Mouse (Mus musculus) lung, postnatal 10 days (tissue): ENCODE results near the gene Gm3055.
"Not testable (repeated sequence)": the region's sequence is repeated elsewhere in the genome, so short reads cannot be mapped to it uniquely, and the experiment has no call there.

Experiments used
- DNase-seq: peaks from one replicate; pipeline ENCODE4 v3.0.0; 2021

The Gm3055 gene

GRCm38 (mm10) chr10:81770506-81771403 lies at the start of gene Gm3055:
Gene Gm3055, minus strand, starts transcription at chr10:81771161.
- not testable (repeated sequence) for DNase-seq

GRCm38 (mm10) chr10:81811899-81812298 lies 40.9 kb upstream of the Gm3055 start, which contains the start of gene Gm4767:
Gene Gm4767, plus strand, starts transcription at chr10:81812186.
- not testable (repeated sequence) for DNase-seq

GRCm38 (mm10) chr10:81771404-81771777 lies 430 bp upstream of the Gm3055 start:
- not testable (repeated sequence) for DNase-seq

- not testable (repeated sequence) for DNase-seq
Measured at GRCm38 (mm10) chr10:81704531-81705301, 66.2 kb downstream of the Gm3055 start, which contains the start of gene Zfp433. Gene Zfp433, plus strand, starts transcription at chr10:81704825.
